ENCODE assay signal across 25 mouse cellular contexts in the genomic region with DNA sequence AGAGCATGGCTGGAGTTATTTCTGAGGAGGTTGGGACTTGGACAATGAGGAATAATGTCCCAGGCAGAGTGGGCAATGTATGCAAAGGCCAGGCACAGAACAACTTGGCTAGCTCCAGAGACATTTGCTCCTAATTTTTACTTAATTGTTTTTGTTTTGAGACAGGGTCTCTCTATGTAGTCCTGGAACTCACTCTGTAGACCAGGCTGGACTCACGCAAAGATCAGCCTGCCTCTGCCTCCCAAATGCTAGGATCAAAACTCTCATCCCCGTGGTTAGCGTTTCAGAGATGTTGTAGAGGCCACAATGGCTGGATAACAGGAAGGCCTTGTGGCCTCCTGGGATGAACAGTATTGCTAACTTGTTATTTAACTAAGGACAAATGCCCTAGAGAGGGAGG. TPM values are rescaled to one million over a fixed set of nuclear protein-coding genes. Genes with fewer than 3 reads are reported as not detected.
DNase-seq lines count a peak whose midpoint lies in the region; ATAC-seq and TF ChIP-seq lines count a peak whose summit lies in the region.
"Had no signal": no experiment of that assay in that cellular context is flagged by ENCODE, and none has a peak within 500 bp of the region (broad histone marks: within the 10 kb centered on the region; RNA-seq: fewer than 3 reads in every experiment).

No protein-coding gene starts in this region.

- ATAC-seq in forebrain, embryonic 14.5 days, result no peak
- ATAC-seq: activated CD4-positive, CD25-positive, alpha-beta regulatory T cell, adult 4 months; CD4-positive, CD25-positive, alpha-beta regulatory T cell, adult 4 months; forebrain, embryonic 15.5 days; Patski had no signal

- no peak overlapping the region for H3K9ac ChIP-seq in forebrain, embryonic 14.5 days (ENCODE audit: low read length)
- H3K9ac ChIP-seq in heart, adult 2 months (ENCODE audit: low read depth, low read length), result no peak overlapping the region
- H3K9ac ChIP-seq: embryonic facial prominence, embryonic 12.5 days; forebrain, embryonic 12.5 days; forebrain, embryonic 15.5 days had no signal

- no peak overlapping the region for H3K27ac ChIP-seq in forebrain, embryonic 10.5 days
- H3K27ac ChIP-seq in forebrain, embryonic 14.5 days (ENCODE audit: low read depth, low read length), result no peak overlapping the region
- no peak overlapping the region for H3K27ac ChIP-seq in heart, embryonic 10.5 days
- no peak overlapping the region for H3K27ac ChIP-seq in heart, adult 2 months
- H3K27ac ChIP-seq: embryonic facial prominence, embryonic 10.5 days; embryonic facial prominence, embryonic 12.5 days; forebrain, embryonic 12.5 days; forebrain, embryonic 15.5 days had no signal

- H3K4me2 ChIP-seq in forebrain, embryonic 14.5 days (ENCODE audit: low read length), result no peak overlapping the region
- H3K4me2 ChIP-seq: embryonic facial prominence, embryonic 12.5 days; forebrain, embryonic 12.5 days; forebrain, embryonic 15.5 days had no signal

- TF ChIP-seq CTCF in heart, adult 2 months (IDR thresholded peaks at IDR 0.05), result no peak

- TF ChIP-seq POLR2A in heart, adult 2 months (IDR thresholded peaks at IDR 0.05; ENCODE audit: insufficient read depth, low read depth, low read length), result no peak

- H3K79me2 ChIP-seq in heart, adult 2 months (replicated peaks; ENCODE audit: control insufficient read depth, insufficient read depth, low read length), result no peaks in the 10 kb centered on the region

- TF ChIP-seq EP300 in heart, adult 2 months (IDR thresholded peaks at IDR 0.05; ENCODE audit: insufficient read depth, low read depth, low read length), result no peak

- H3K36me3 ChIP-seq in forebrain, embryonic 10.5 days (replicated peaks), result no peaks in the 10 kb centered on the region
- no peaks in the 10 kb centered on the region for H3K36me3 ChIP-seq in forebrain, embryonic 14.5 days (ENCODE audit: control insufficient read depth, insufficient read depth, low read length)
- no peaks in the 10 kb centered on the region for H3K36me3 ChIP-seq in heart, embryonic 10.5 days
- no peaks in the 10 kb centered on the region for H3K36me3 ChIP-seq in heart, adult 2 months (ENCODE audit: control insufficient read depth, insufficient read depth, low read length)
- H3K36me3 ChIP-seq: embryonic facial prominence, embryonic 10.5 days; embryonic facial prominence, embryonic 12.5 days; forebrain, embryonic 12.5 days; forebrain, embryonic 15.5 days; G1E had no signal

- WGBS in forebrain, embryonic 10.5 days, result 93% methylated on average over 3 of the region's 3 CpGs
- WGBS in forebrain, embryonic 14.5 days, result 97% methylated on average over 3 of the region's 3 CpGs
- 82% methylated on average over 3 of the region's 3 CpGs for WGBS in heart, embryonic 10.5 days
- WGBS in heart, adult 2 months, result 80% methylated on average over 3 of the region's 3 CpGs

- intact Hi-C loops in heart, adult 2 months (cut with DNase I), result no loop called here

- 0 out of 2 replicates have a peak, but pooled peaks cover 15% of the 10 kb centered on the region for H3K27me3 ChIP-seq in forebrain, embryonic 10.5 days (ENCODE audit: poor library complexity, severe bottlenecking)
- no peaks in the 10 kb centered on the region for H3K27me3 ChIP-seq in forebrain, embryonic 14.5 days (replicated peaks; ENCODE audit: control insufficient read depth, insufficient read depth, low read length)
- H3K27me3 ChIP-seq in heart, embryonic 10.5 days (ENCODE audit: insufficient read depth, poor library complexity, severe bottlenecking), result peaks cover 11% of the 10 kb centered on the region
- H3K27me3 ChIP-seq in heart, adult 2 months (ENCODE audit: control insufficient read depth, insufficient read depth, low read length), result no peaks in the 10 kb centered on the region; the same call in 1 of the 2 replicates
- H3K27me3 ChIP-seq: embryonic facial prominence, embryonic 12.5 days; forebrain, embryonic 12.5 days; forebrain, embryonic 15.5 days; Patski had no signal

- no peaks in the 10 kb centered on the region; the same call in 1 of the 2 replicates for H3K9me3 ChIP-seq in forebrain, embryonic 10.5 days
- H3K9me3 ChIP-seq in forebrain, embryonic 14.5 days (replicated peaks; ENCODE audit: control insufficient read depth, low read length), result no peaks in the 10 kb centered on the region
- no peaks in the 10 kb centered on the region for H3K9me3 ChIP-seq in heart, embryonic 10.5 days
- H3K9me3 ChIP-seq: embryonic facial prominence, embryonic 10.5 days; embryonic facial prominence, embryonic 12.5 days; forebrain, embryonic 12.5 days; forebrain, embryonic 15.5 days had no signal

- no peak overlapping the region for H3K4me3 ChIP-seq in forebrain, embryonic 10.5 days
- no peak overlapping the region for H3K4me3 ChIP-seq in forebrain, embryonic 14.5 days (ENCODE audit: low read depth, low read length)
- no peak overlapping the region for H3K4me3 ChIP-seq in heart, embryonic 10.5 days
- H3K4me3 ChIP-seq in heart, adult 2 months, result no peak overlapping the region
- H3K4me3 ChIP-seq: embryonic facial prominence, embryonic 10.5 days; embryonic facial prominence, embryonic 12.5 days; forebrain, embryonic 12.5 days; forebrain, embryonic 15.5 days had no signal

- H3K4me1 ChIP-seq in forebrain, embryonic 10.5 days, result peaks cover 24% of the 10 kb centered on the region
- H3K4me1 ChIP-seq in forebrain, embryonic 14.5 days (ENCODE audit: control insufficient read depth, insufficient read depth, low read length), result no peaks in the 10 kb centered on the region
- peaks cover 25% of the 10 kb centered on the region for H3K4me1 ChIP-seq in heart, embryonic 10.5 days
- no peaks in the 10 kb centered on the region for H3K4me1 ChIP-seq in heart, adult 2 months (ENCODE audit: control insufficient read depth, insufficient read depth, low read length)

- DNase-seq in forebrain, embryonic 10.5 days (ENCODE audit: extremely low spot score, low spot score), result peak; percentile 3
- DNase-seq in forebrain, embryonic 14.5 days (ENCODE audit: low spot score), result no peak
- peak; percentile 58 for DNase-seq in heart, embryonic 10.5 days (ENCODE audit: low spot score)
- no peak for DNase-seq in heart, adult 2 months
- peak; percentile 0 for DNase-seq in kidney, adult 18-20 months
- DNase-seq in kidney, postnatal 10 days, result no peak
- peak; percentile 11 for DNase-seq in testis, postnatal 10 days (ENCODE audit: low spot score)
- DNase-seq in testis, postnatal 14 days (ENCODE audit: low spot score), result no peak
- DNase-seq: adrenal gland, adult 8-10 months; adrenal gland, postnatal 14 days; adrenal gland, postnatal 36 days; B cell, adult 2 months; cerebellum, adult 11-12 months; cerebellum, adult 2 months; cerebellum, adult 9-10 months; cerebellum, postnatal 10 days; cerebellum, postnatal 25 days had no signal

RNA-seq across cellular contexts. Expression of a gene that starts 21.6 kb away (rescaled TPM):
- 9.7 and 9.8 TPM in 2 replicates for polyA plus RNA-seq in forebrain, embryonic 10.5 days (2016; fragmentation: Nextera tagmentation; extraction: Ambion mirVana)
- polyA plus RNA-seq in forebrain, embryonic 14.5 days (2014; fragmentation: Nextera tagmentation; extraction: Ambion mirVana), result 9.1 and 9.2 TPM in 2 replicates
- polyA plus RNA-seq in heart, embryonic 10.5 days (2016; fragmentation: Nextera tagmentation; extraction: Ambion mirVana), result 10.1 and 11.9 TPM in 2 replicates
- total RNA-seq in heart, adult 2 months (2021), result 10 to 100 TPM; 17.1 to 19.8 TPM
- polyA plus RNA-seq in heart, adult 2 months (2012; rRNA removed), result 20.3 and 23.3 TPM in 2 replicates

RNA-seq across cellular contexts. Expression of a gene that starts 55.7 kb away (rescaled TPM):
- 30.0 and 32.1 TPM in 2 replicates for polyA plus RNA-seq in forebrain, embryonic 10.5 days (2016; fragmentation: Nextera tagmentation; extraction: Ambion mirVana)
- 20.3 and 20.6 TPM in 2 replicates for polyA plus RNA-seq in forebrain, embryonic 14.5 days (2014; fragmentation: Nextera tagmentation; extraction: Ambion mirVana)
- 51.6 and 53.6 TPM in 2 replicates for polyA plus RNA-seq in heart, embryonic 10.5 days (2016; fragmentation: Nextera tagmentation; extraction: Ambion mirVana)
- 10 to 100 TPM; 63.1 to 73.9 TPM for total RNA-seq in heart, adult 2 months (2021)
- polyA plus RNA-seq in heart, adult 2 months (2012; rRNA removed), result 79.6 and 104 TPM in 2 replicates

Comparison
In these comparisons a context has a peak if more than half of its experiments do, and no peak if none do; other contexts are left out.
1. DNase-seq: peak in forebrain, embryonic 10.5 days (single experiment), heart, embryonic 10.5 days (single experiment), kidney, adult 18-20 months (single experiment) and testis, postnatal 10 days (single experiment); none in forebrain, embryonic 14.5 days (single experiment), heart, adult 2 months (0 of 2), kidney, postnatal 10 days (single experiment) and testis, postnatal 14 days (single experiment).